In genomic region chr9:15943486-15944153, GRCm38 (mm10) we compare ENCODE assay signal across 15 mouse cellular contexts.
"Had no signal": no experiment of that assay in that cellular context is flagged by ENCODE, and none has a peak within 500 bp of the region (broad histone marks: within the 10 kb centered on the region; RNA-seq: fewer than 3 reads in every experiment).

No protein-coding gene starts in this region.

- H3K4me3 ChIP-seq: layer of hippocampus, adult 2 months; limb, embryonic 15.5 days; midbrain, embryonic 15.5 days had no signal

- H3K4me2 ChIP-seq: limb, embryonic 15.5 days; midbrain, embryonic 15.5 days had no signal

- H3K4me1 ChIP-seq: limb, embryonic 15.5 days; midbrain, embryonic 15.5 days had no signal

- H3K9ac ChIP-seq: limb, embryonic 15.5 days; midbrain, embryonic 15.5 days had no signal

- H3K9me3 ChIP-seq: limb, embryonic 15.5 days; midbrain, embryonic 15.5 days had no signal

- H3K36me3 ChIP-seq: limb, embryonic 15.5 days; midbrain, embryonic 15.5 days had no signal

- DNase-seq: kidney, adult 8-10 months; kidney, postnatal 4 days; left cerebral cortex, postnatal 4 days; lung, adult 2 months; lung, postnatal 36 days; right cerebral cortex, postnatal 25 days; thymus, postnatal 4 days had no signal

- ATAC-seq: inflammation-experienced regulatory T-cells, adult 6 months; intestine, postnatal 0 days; lung, postnatal 0 days; midbrain, embryonic 15.5 days had no signal

- H3K27me3 ChIP-seq: limb, embryonic 15.5 days; midbrain, embryonic 15.5 days had no signal

- H3K27ac ChIP-seq: kidney, postnatal 0 days; layer of hippocampus, adult 2 months; limb, embryonic 15.5 days; midbrain, embryonic 15.5 days; stomach, postnatal 0 days had no signal
